Mouse (Mus musculus): ENCODE data around the gene Htra3.

Htra3 gene

GRCm38 (mm10) chr5:35679256-35680155 is at the start of gene Htra3:
Htra3 (minus strand) TSS chr5:35679782.
- DNase-seq (ENCODE audit: low spot score in 2 of 2): peak; percentile 62 to 66

GRCm38 (mm10) chr5:35728957-35729460 is 49.4 kb upstream of the Htra3 start:
- DNase-seq (ENCODE audit: low spot score in 2 of 2): peak; percentile 82 to 89

- peak in 1 of 2 experiments; percentile 13 for DNase-seq (ENCODE audit: low spot score in 2 of 2)
Measured at GRCm38 (mm10) chr5:35728344-35728956, 48.9 kb upstream of the Htra3 start.

- no peak for DNase-seq (ENCODE audit: low spot score in 2 of 2)
Measured at GRCm38 (mm10) chr5:35727447-35727846, 47.9 kb upstream of the Htra3 start.

- DNase-seq (ENCODE audit: low spot score in 2 of 2): no peak
Measured at GRCm38 (mm10) chr5:35725840-35726239, 46.3 kb upstream of the Htra3 start.

- DNase-seq (ENCODE audit: low spot score in 2 of 2): no peak
Measured at GRCm38 (mm10) chr5:35723900-35724299, 44.3 kb upstream of the Htra3 start.

GRCm38 (mm10) chr5:35722654-35723053 is 43.1 kb upstream of the Htra3 start:
- DNase-seq (ENCODE audit: low spot score in 2 of 2): no peak

- DNase-seq (ENCODE audit: low spot score in 2 of 2): no peak
Measured at GRCm38 (mm10) chr5:35721933-35722332, 42.4 kb upstream of the Htra3 start.

- no peak for DNase-seq (ENCODE audit: low spot score in 2 of 2)
Measured at GRCm38 (mm10) chr5:35719880-35720279, 40.3 kb upstream of the Htra3 start.

- DNase-seq (ENCODE audit: low spot score in 2 of 2): no peak
Measured at GRCm38 (mm10) chr5:35719343-35719742, 39.8 kb upstream of the Htra3 start.

GRCm38 (mm10) chr5:35718817-35719216 is 39.2 kb upstream of the Htra3 start:
- DNase-seq (ENCODE audit: low spot score in 2 of 2): no peak

GRCm38 (mm10) chr5:35717946-35718345 is 38.4 kb upstream of the Htra3 start:
- DNase-seq (ENCODE audit: low spot score in 2 of 2): peak in 1 of 2 experiments; percentile 35

GRCm38 (mm10) chr5:35717455-35717854 is 37.9 kb upstream of the Htra3 start:
- no peak for DNase-seq (ENCODE audit: low spot score in 2 of 2)

GRCm38 (mm10) chr5:35713649-35714354 is 34.2 kb upstream of the Htra3 start:
- peak in 1 of 2 experiments; percentile 51 for DNase-seq (ENCODE audit: low spot score in 2 of 2)

- DNase-seq (ENCODE audit: low spot score in 2 of 2): no peak
Measured at GRCm38 (mm10) chr5:35712517-35712916, 32.9 kb upstream of the Htra3 start.

GRCm38 (mm10) chr5:35710931-35711330 is 31.3 kb upstream of the Htra3 start:
- DNase-seq (ENCODE audit: low spot score in 2 of 2): no peak

GRCm38 (mm10) chr5:35710481-35710880 is 30.9 kb upstream of the Htra3 start:
- no peak for DNase-seq (ENCODE audit: low spot score in 2 of 2)

- no peak for DNase-seq (ENCODE audit: low spot score in 2 of 2)
Measured at GRCm38 (mm10) chr5:35705411-35705810, 25.8 kb upstream of the Htra3 start.

GRCm38 (mm10) chr5:35703814-35704213 is 24.2 kb upstream of the Htra3 start:
- no peak for DNase-seq (ENCODE audit: low spot score in 2 of 2)

- DNase-seq (ENCODE audit: low spot score in 2 of 2): no peak
Measured at GRCm38 (mm10) chr5:35703183-35703582, 23.6 kb upstream of the Htra3 start.

GRCm38 (mm10) chr5:35702582-35703140 is 23.1 kb upstream of the Htra3 start:
- DNase-seq (ENCODE audit: low spot score in 2 of 2): no peak

- peak in 1 of 2 experiments; percentile 58 for DNase-seq (ENCODE audit: low spot score in 2 of 2)
Measured at GRCm38 (mm10) chr5:35701042-35701441, 21.5 kb upstream of the Htra3 start.

All from heart, adult 9 months (tissue).